Mouse (Mus musculus): ENCODE data around the gene Exog. TPM values are rescaled to one million over a fixed set of nuclear protein-coding genes. Genes with fewer than 3 reads are reported as not detected.

The Exog gene
- polyA plus RNA-seq (2014; fragmentation: Nextera tagmentation; extraction: Ambion mirVana): 21.4 and 27.8 TPM in 2 replicates

- Histone ChIP-seq H3K27ac (ENCODE audit: low read depth, low read length) (peak within 1 kb of the TSS; percentile 38; the same call in 1 of the 2 replicates), H3K4me2 (replicated peaks; ENCODE audit: low read depth, low read length) (peak within 1 kb of the TSS; percentile 71), H3K36me3 (ENCODE audit: control insufficient read depth, insufficient read depth, low read length) (peaks cover 36% of the 10 kb centered on the region), H3K4me1 (ENCODE audit: control insufficient read depth, insufficient read depth, low read length) (peaks cover 6% of the 10 kb centered on the region; the same call in 1 of the 2 replicates), H3K4me3 (ENCODE audit: low read length) (peak within 1 kb of the TSS; percentile 86), H3K9me3 (ENCODE audit: control insufficient read depth, low read length) (no peaks in the 10 kb centered on the region), H3K9ac (ENCODE audit: low read depth, low read length) (peak within 1 kb of the TSS; percentile 87), H3K27me3 (ENCODE audit: control insufficient read depth, insufficient read depth, low read length) (no peaks in the 10 kb centered on the region)
- ATAC-seq (ENCODE audit: low FRiP score, low TSS enrichment): peak; percentile 95
- 1% methylated on average over 51 of the region's 52 CpGs for WGBS
Measured at GRCm38 (mm10) chr9:119444738-119445429, at the start of gene Exog. Gene Exog, plus strand, starts transcription at chr9:119444943.

DNA sequence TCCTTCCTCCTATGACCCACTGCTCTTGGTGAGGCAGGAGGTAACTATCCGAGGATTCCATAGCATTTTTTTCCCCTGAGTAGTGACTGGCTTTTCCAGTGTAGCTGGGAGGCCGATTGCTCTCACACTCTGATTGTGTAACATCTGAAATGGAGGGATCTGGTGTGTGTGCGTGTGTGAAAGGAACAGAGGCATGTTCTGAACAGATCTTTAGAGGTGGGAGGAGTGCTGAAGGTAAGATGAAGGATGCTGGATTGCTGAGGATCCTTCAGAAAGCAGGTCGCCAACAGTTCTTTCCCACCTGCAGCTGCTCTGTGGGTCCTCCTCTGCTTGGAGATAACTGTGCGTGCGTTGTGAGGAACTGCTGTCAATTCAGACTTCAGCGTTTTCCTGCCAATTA is 43.4 kb upstream of the Exog start:
- no peak overlapping the region for H3K27ac ChIP-seq (ENCODE audit: low read depth, low read length)
- H3K4me1 ChIP-seq (ENCODE audit: control insufficient read depth, insufficient read depth, low read length): peaks cover 13% of the 10 kb centered on the region
- no peaks in the 10 kb centered on the region for H3K9me3 ChIP-seq (ENCODE audit: control insufficient read depth, low read length)
- H3K27me3 ChIP-seq (ENCODE audit: control insufficient read depth, insufficient read depth, low read length): no peaks in the 10 kb centered on the region
- H3K4me2 ChIP-seq (replicated peaks; ENCODE audit: low read depth, low read length): peak overlapping the region; percentile 62
- peak overlapping the region; percentile 99 for H3K9ac ChIP-seq (ENCODE audit: low read depth, low read length)
- 8% methylated on average over 7 of the region's 7 CpGs for whole genome bisulfite sequencing
- ATAC-seq (ENCODE audit: low FRiP score, low TSS enrichment): peak; percentile 1; the same call in 1 of the 2 replicates
- H3K4me3 ChIP-seq (ENCODE audit: low read length): peak overlapping the region; percentile 92
- H3K36me3 ChIP-seq (ENCODE audit: control insufficient read depth, insufficient read depth, low read length): no peaks in the 10 kb centered on the region

DNA sequence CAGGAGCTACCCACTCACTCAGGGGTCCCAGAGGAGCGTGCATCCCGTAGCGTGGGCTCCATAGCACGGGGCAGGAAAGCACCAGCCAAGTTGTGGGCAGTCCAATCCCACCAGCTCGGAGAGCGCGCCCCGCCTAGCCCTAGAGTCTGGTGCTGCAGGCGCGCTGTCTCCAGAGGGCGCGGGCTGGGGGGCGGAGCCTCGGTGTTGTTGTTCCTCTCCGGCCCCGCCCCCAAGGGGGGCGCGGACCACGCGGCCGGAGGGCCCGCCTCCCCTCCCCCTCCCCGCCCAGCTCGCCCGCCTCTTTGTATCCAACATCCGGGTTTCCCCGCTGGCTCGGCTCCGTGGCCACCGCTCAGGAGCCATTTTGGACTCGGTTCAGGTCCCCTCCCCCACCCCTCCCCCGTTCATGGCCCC is 42.9 kb upstream of the Exog start, which contains the start of gene Acvr2b:
Acvr2b (plus strand) TSS at position 318 of the 414 bp plus-strand sequence.
- 0% methylated on average over 11 of the region's 32 CpGs for WGBS
- Histone ChIP-seq H3K4me1 (ENCODE audit: control insufficient read depth, insufficient read depth, low read length) (peaks cover 13% of the 10 kb centered on the region), H3K4me3 (ENCODE audit: low read length) (peak within 1 kb of the TSS; percentile 92), H3K4me2 (replicated peaks; ENCODE audit: low read depth, low read length) (peak within 1 kb of the TSS; percentile 94), H3K27me3 (ENCODE audit: control insufficient read depth, insufficient read depth, low read length) (no peaks in the 10 kb centered on the region), H3K27ac (ENCODE audit: low read depth, low read length) (peak within 1 kb of the TSS; percentile 97), H3K9me3 (ENCODE audit: control insufficient read depth, low read length) (no peaks in the 10 kb centered on the region), H3K36me3 (ENCODE audit: control insufficient read depth, insufficient read depth, low read length) (no peaks in the 10 kb centered on the region), H3K9ac (ENCODE audit: low read depth, low read length) (peak within 1 kb of the TSS; percentile 99)
- peak; percentile 95 for ATAC-seq (ENCODE audit: low FRiP score, low TSS enrichment)

DNA sequence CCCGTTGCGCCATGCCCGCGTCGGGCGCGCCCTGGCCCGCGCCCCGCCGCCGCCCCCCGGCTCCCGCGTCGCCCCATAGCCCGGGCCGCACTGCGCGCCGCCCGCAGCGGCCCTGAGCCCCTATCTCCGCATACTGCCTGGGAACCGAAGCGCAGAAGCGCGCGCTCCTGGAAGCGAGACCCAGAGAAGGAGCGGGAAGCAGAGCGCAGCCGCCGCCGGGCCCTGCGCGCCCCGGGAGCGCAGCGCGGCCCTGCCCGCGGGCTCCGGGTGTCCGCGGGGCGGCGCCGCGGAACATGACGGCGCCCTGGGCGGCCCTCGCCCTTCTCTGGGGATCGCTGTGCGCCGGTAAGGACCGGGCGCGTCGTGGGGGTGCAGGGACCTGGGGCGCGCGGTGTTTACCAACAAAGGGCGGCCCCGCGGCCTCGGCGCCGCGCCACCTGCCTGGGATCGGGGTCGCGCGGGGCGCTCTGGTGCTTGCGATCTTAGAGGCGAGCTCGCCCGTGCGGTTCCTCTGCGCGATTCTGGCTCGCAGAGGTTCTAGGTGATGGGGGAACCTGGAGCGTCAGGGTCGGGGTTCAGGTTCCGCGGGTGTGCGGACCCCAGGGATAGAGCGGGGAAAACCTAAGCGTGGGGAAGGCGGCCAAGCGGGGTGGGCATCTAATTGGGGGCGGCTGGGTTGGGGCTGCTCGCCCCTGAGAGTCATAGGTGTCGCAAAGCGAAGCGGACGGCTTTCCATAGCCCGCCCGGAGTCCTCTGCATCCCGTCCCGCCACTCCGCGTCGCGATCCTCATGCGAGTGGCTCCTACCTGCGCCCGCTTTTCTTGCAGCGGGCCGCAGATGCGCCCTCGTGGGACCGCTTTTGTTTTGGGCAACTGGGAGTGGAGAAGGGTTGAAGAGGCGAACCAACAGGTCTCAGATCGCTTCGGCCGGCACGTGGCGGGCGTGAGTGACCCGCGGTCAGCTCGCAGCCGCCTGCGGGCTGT is 42.2 kb upstream of the Exog start:
- H3K4me1 ChIP-seq (ENCODE audit: control insufficient read depth, insufficient read depth, low read length): peaks cover 18% of the 10 kb centered on the region
- H3K27ac ChIP-seq (ENCODE audit: low read depth, low read length): peak overlapping the region; percentile 97
- peak overlapping the region; percentile 92 for H3K4me3 ChIP-seq (ENCODE audit: low read length)
- no peaks in the 10 kb centered on the region for H3K36me3 ChIP-seq (ENCODE audit: control insufficient read depth, insufficient read depth, low read length)
- peak overlapping the region; percentile 99 for H3K9ac ChIP-seq (ENCODE audit: low read depth, low read length)
- H3K4me2 ChIP-seq (replicated peaks; ENCODE audit: low read depth, low read length): peak overlapping the region; percentile 94
- WGBS: under 1% methylated on average over 114 of the region's 127 CpGs
- peak; percentile 7 for ATAC-seq (ENCODE audit: low FRiP score, low TSS enrichment)
- no peaks in the 10 kb centered on the region for H3K9me3 ChIP-seq (ENCODE audit: control insufficient read depth, low read length)
- H3K27me3 ChIP-seq (ENCODE audit: control insufficient read depth, insufficient read depth, low read length): no peaks in the 10 kb centered on the region

GRCm38 (mm10) chr9:119403236-119403641 is 41.5 kb upstream of the Exog start:
- no peaks in the 10 kb centered on the region for H3K9me3 ChIP-seq (ENCODE audit: control insufficient read depth, low read length)
- ATAC-seq (ENCODE audit: low FRiP score, low TSS enrichment): peak; percentile 17; the same call in 1 of the 2 replicates
- H3K4me2 ChIP-seq (replicated peaks; ENCODE audit: low read depth, low read length): peak overlapping the region; percentile 94
- H3K36me3 ChIP-seq (ENCODE audit: control insufficient read depth, insufficient read depth, low read length): no peaks in the 10 kb centered on the region
- peak overlapping the region; percentile 92 for H3K4me3 ChIP-seq (ENCODE audit: low read length)
- peaks cover 23% of the 10 kb centered on the region for H3K4me1 ChIP-seq (ENCODE audit: control insufficient read depth, insufficient read depth, low read length)
- WGBS: under 1% methylated on average over 26 of the region's 26 CpGs
- peak overlapping the region; percentile 99 for H3K9ac ChIP-seq (ENCODE audit: low read depth, low read length)
- H3K27ac ChIP-seq (ENCODE audit: low read depth, low read length): peak overlapping the region; percentile 97
- no peaks in the 10 kb centered on the region for H3K27me3 ChIP-seq (ENCODE audit: control insufficient read depth, insufficient read depth, low read length)

DNA sequence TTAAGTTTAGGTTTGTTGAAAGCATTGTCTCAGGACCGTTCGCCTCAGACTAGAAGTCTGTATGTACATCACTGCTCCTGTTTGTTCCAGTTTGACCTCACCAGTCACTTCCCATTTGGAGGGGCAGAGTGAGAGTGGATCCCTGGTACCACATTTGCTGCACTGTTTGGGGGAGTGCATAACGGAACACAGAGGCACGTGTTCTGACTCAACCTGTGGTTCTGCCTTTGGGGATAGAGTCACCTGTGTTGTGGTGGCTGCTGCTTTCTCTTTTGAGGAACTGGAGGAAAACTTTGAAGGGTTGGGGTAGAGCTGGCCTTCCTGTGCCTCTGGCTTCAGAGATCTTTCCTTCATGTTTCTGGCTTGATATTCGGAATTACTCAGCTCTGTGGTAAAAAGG is 40.7 kb upstream of the Exog start:
- Histone ChIP-seq H3K27me3 (ENCODE audit: control insufficient read depth, insufficient read depth, low read length) (no peaks in the 10 kb centered on the region), H3K36me3 (ENCODE audit: control insufficient read depth, insufficient read depth, low read length) (no peaks in the 10 kb centered on the region), H3K4me3 (ENCODE audit: low read length) (peak overlapping the region; percentile 92), H3K9ac (ENCODE audit: low read depth, low read length) (peak overlapping the region; percentile 99; the same call in 1 of the 2 replicates), H3K27ac (ENCODE audit: low read depth, low read length) (no peak overlapping the region), H3K4me2 (replicated peaks; ENCODE audit: low read depth, low read length) (peak overlapping the region; percentile 94), H3K4me1 (ENCODE audit: control insufficient read depth, insufficient read depth, low read length) (peaks cover 31% of the 10 kb centered on the region), H3K9me3 (ENCODE audit: control insufficient read depth, low read length) (no peaks in the 10 kb centered on the region)
- no peak for ATAC-seq (ENCODE audit: low FRiP score, low TSS enrichment)
- WGBS: 72% methylated on average over 5 of the region's 5 CpGs

- 0 out of 2 replicates have a peak overlapping the region, but pooled peaks have one; percentile 5 for H3K4me3 ChIP-seq (ENCODE audit: low read length)
- no peaks in the 10 kb centered on the region for H3K27me3 ChIP-seq (ENCODE audit: control insufficient read depth, insufficient read depth, low read length)
- H3K9ac ChIP-seq (ENCODE audit: low read depth, low read length): no peak overlapping the region
- WGBS: 38% methylated on average over 15 of the region's 15 CpGs
- peaks cover 2% of the 10 kb centered on the region; the same call in 1 of the 2 replicates for H3K36me3 ChIP-seq (ENCODE audit: control insufficient read depth, insufficient read depth, low read length)
- peak; percentile 32; the same call in 1 of the 2 replicates for ATAC-seq (ENCODE audit: low FRiP score, low TSS enrichment)
- H3K4me2 ChIP-seq (replicated peaks; ENCODE audit: low read depth, low read length): peak overlapping the region; percentile 23; the same call in 1 of the 2 replicates
- H3K4me1 ChIP-seq (ENCODE audit: control insufficient read depth, insufficient read depth, low read length): peaks cover 42% of the 10 kb centered on the region
- peak overlapping the region; percentile 56; the same call in 1 of the 2 replicates for H3K27ac ChIP-seq (ENCODE audit: low read depth, low read length)
- peaks cover 16% of the 10 kb centered on the region; the same call in 1 of the 2 replicates for H3K9me3 ChIP-seq (ENCODE audit: control insufficient read depth, low read length)
Measured at GRCm38 (mm10) chr9:119407884-119408283, 36.9 kb upstream of the Exog start.

GRCm38 (mm10) chr9:119408898-119409664 is 35.7 kb upstream of the Exog start:
- H3K9ac ChIP-seq (ENCODE audit: low read depth, low read length): peak overlapping the region; percentile 13; the same call in 1 of the 2 replicates
- no peak; the same call in 1 of the 2 replicates for ATAC-seq (ENCODE audit: low FRiP score, low TSS enrichment)
- peak overlapping the region; percentile 65; the same call in 1 of the 2 replicates for H3K27ac ChIP-seq (ENCODE audit: low read depth, low read length)
- no peak overlapping the region for H3K4me2 ChIP-seq (replicated peaks; ENCODE audit: low read depth, low read length)
- H3K9me3 ChIP-seq (ENCODE audit: control insufficient read depth, low read length): peaks cover 22% of the 10 kb centered on the region; the same call in 1 of the 2 replicates
- peaks cover 36% of the 10 kb centered on the region for H3K4me1 ChIP-seq (ENCODE audit: control insufficient read depth, insufficient read depth, low read length)
- peaks cover 2% of the 10 kb centered on the region; the same call in 1 of the 2 replicates for H3K36me3 ChIP-seq (ENCODE audit: control insufficient read depth, insufficient read depth, low read length)
- WGBS: 58% methylated on average over 11 of the region's 11 CpGs
- H3K4me3 ChIP-seq (ENCODE audit: low read length): no peak overlapping the region
- H3K27me3 ChIP-seq (ENCODE audit: control insufficient read depth, insufficient read depth, low read length): no peaks in the 10 kb centered on the region
